Mouse (Mus musculus): Measurements from ENCODE around the gene Notch2. TPM values are rescaled to one million over a fixed set of nuclear protein-coding genes. Genes with fewer than 3 reads are reported as not detected.
A peak's percentile ranks its signal among the peaks of the same experiment; 100 is the strongest.

The Notch2 gene
- total and polyA plus RNA-seq, 2 experiments from 2014 or later, result 8.1 to 28.4 TPM

GRCm38 (mm10) chr3:98055808-98056728, 42.7 kb downstream of the Notch2 start:
- ATAC-seq, result no peak
- WGBS, result 85% methylated on average over 20 of the region's 20 CpGs
- H3K27ac ChIP-seq (ENCODE audit: low read depth, low read length), result no peak overlapping the region
- H3K4me2 ChIP-seq (ENCODE audit: low read depth), result no peak overlapping the region
- H3K36me3 ChIP-seq (ENCODE audit: insufficient read depth), result no peaks in the 10 kb centered on the region
- H3K9ac ChIP-seq, result no peak overlapping the region
- H3K27me3 ChIP-seq (ENCODE audit: insufficient read depth, low read length), result no peaks in the 10 kb centered on the region
- no peak for TF ChIP-seq CTCF (IDR thresholded peaks at IDR 0.05; ENCODE audit: low read depth)
- H3K4me3 ChIP-seq (ENCODE audit: low read depth, low read length), result no peak overlapping the region
- no peak for DNase-seq
- H3K9me3 ChIP-seq (ENCODE audit: low read length), result no peaks in the 10 kb centered on the region
- H3K4me1 ChIP-seq (ENCODE audit: insufficient read depth), result peaks cover 4% of the 10 kb centered on the region; the same call in 1 of the 2 replicates

- H3K4me3 ChIP-seq (ENCODE audit: low read depth, low read length), result no peak overlapping the region
- H3K36me3 ChIP-seq (ENCODE audit: insufficient read depth), result no peaks in the 10 kb centered on the region
- no peak overlapping the region for H3K9ac ChIP-seq
- TF ChIP-seq CTCF (IDR thresholded peaks at IDR 0.05; ENCODE audit: low read depth), result no peak
- no peak for DNase-seq
- H3K4me1 ChIP-seq (ENCODE audit: insufficient read depth), result peaks cover 11% of the 10 kb centered on the region
- H3K27ac ChIP-seq (ENCODE audit: low read depth, low read length), result no peak overlapping the region
- no peak for ATAC-seq
- H3K9me3 ChIP-seq (ENCODE audit: low read length), result no peaks in the 10 kb centered on the region
- WGBS, result 89% methylated on average over 6 of the region's 6 CpGs
- no peaks in the 10 kb centered on the region for H3K27me3 ChIP-seq (ENCODE audit: insufficient read depth, low read length)
- H3K4me2 ChIP-seq (ENCODE audit: low read depth), result no peak overlapping the region
These were observed 43.6 kb downstream of the Notch2 start for GRCm38 (mm10) chr3:98056956-98057365.

- H3K36me3 ChIP-seq (ENCODE audit: insufficient read depth), result no peaks in the 10 kb centered on the region
- no peak for TF ChIP-seq CTCF (IDR thresholded peaks at IDR 0.05; ENCODE audit: low read depth)
- H3K27ac ChIP-seq (ENCODE audit: low read depth, low read length), result no peak overlapping the region
- WGBS, result 87% methylated on average over 4 of the region's 4 CpGs
- no peaks in the 10 kb centered on the region for H3K9me3 ChIP-seq (ENCODE audit: low read length)
- no peaks in the 10 kb centered on the region for H3K27me3 ChIP-seq (ENCODE audit: insufficient read depth, low read length)
- no peak overlapping the region for H3K4me3 ChIP-seq (ENCODE audit: low read depth, low read length)
- peaks cover 30% of the 10 kb centered on the region for H3K4me1 ChIP-seq (ENCODE audit: insufficient read depth)
- no peak overlapping the region for H3K4me2 ChIP-seq (ENCODE audit: low read depth)
- ATAC-seq (no peak), DNase-seq (no peak)
- H3K9ac ChIP-seq, result no peak overlapping the region
These were observed 45.7 kb downstream of the Notch2 start for GRCm38 (mm10) chr3:98059076-98059475.

- TF ChIP-seq CTCF (IDR thresholded peaks at IDR 0.05; ENCODE audit: low read depth), result no peak
- H3K27ac ChIP-seq (ENCODE audit: low read depth, low read length), result peak overlapping the region; percentile 75
These were observed 47.8 kb downstream of the Notch2 start for GRCm38 (mm10) chr3:98060981-98061660.

GRCm38 (mm10) chr3:98061661-98062330, 48.5 kb downstream of the Notch2 start:
- peak overlapping the region; percentile 33 for H3K9ac ChIP-seq
- ATAC-seq (peak; percentile 16; the same call in 1 of the 2 replicates), DNase-seq (no peak)
- peak overlapping the region; percentile 75 for H3K27ac ChIP-seq (ENCODE audit: low read depth, low read length)
- 22% methylated on average over 13 of the region's 13 CpGs for WGBS
- no peaks in the 10 kb centered on the region for H3K36me3 ChIP-seq (ENCODE audit: insufficient read depth)
- no peak overlapping the region for H3K4me3 ChIP-seq (ENCODE audit: low read depth, low read length)
- peaks cover 37% of the 10 kb centered on the region for H3K4me1 ChIP-seq (ENCODE audit: insufficient read depth)
- TF ChIP-seq CTCF (IDR thresholded peaks at IDR 0.05; ENCODE audit: low read depth), result no peak
- no peak overlapping the region; the same call in 1 of the 2 replicates for H3K4me2 ChIP-seq (ENCODE audit: low read depth)
- H3K9me3 ChIP-seq (ENCODE audit: low read length), result no peaks in the 10 kb centered on the region
- H3K27me3 ChIP-seq (ENCODE audit: insufficient read depth, low read length), result no peaks in the 10 kb centered on the region

More at GRCm38 (mm10) chr3:98060981-98061660, 47.8 kb downstream of the Notch2 start:
- H3K4me2 ChIP-seq (ENCODE audit: low read depth), result no peak overlapping the region
- H3K4me3 ChIP-seq (ENCODE audit: low read depth, low read length), result no peak overlapping the region
- H3K9ac ChIP-seq, result peak overlapping the region; percentile 33
- WGBS, result 12% methylated on average over 7 of the region's 7 CpGs
- peaks cover 37% of the 10 kb centered on the region for H3K4me1 ChIP-seq (ENCODE audit: insufficient read depth)
- no peaks in the 10 kb centered on the region for H3K9me3 ChIP-seq (ENCODE audit: low read length)
- H3K36me3 ChIP-seq (ENCODE audit: insufficient read depth), result no peaks in the 10 kb centered on the region
- no peaks in the 10 kb centered on the region for H3K27me3 ChIP-seq (ENCODE audit: insufficient read depth, low read length)
- peak; percentile 42 for DNase-seq
- ATAC-seq, result peak; percentile 42; the same call in 1 of the 2 replicates

GRCm38 (mm10) chr3:98062591-98063185, 49.4 kb downstream of the Notch2 start:
- no peak overlapping the region for H3K9ac ChIP-seq
- DNase-seq (no peak), ATAC-seq (0 out of 2 replicates have a peak, but pooled peaks have one; percentile 12)
- H3K4me1 ChIP-seq (ENCODE audit: insufficient read depth), result peaks cover 44% of the 10 kb centered on the region
- H3K4me2 ChIP-seq (ENCODE audit: low read depth), result no peak overlapping the region
- no peaks in the 10 kb centered on the region for H3K36me3 ChIP-seq (ENCODE audit: insufficient read depth)
- H3K27me3 ChIP-seq (ENCODE audit: insufficient read depth, low read length), result no peaks in the 10 kb centered on the region
- no peaks in the 10 kb centered on the region for H3K9me3 ChIP-seq (ENCODE audit: low read length)
- WGBS, result 9% methylated on average over 1 of the region's 1 CpGs
- peak overlapping the region; percentile 75 for H3K27ac ChIP-seq (ENCODE audit: low read depth, low read length)
- H3K4me3 ChIP-seq (ENCODE audit: low read depth, low read length), result no peak overlapping the region
- TF ChIP-seq CTCF (IDR thresholded peaks at IDR 0.05; ENCODE audit: low read depth), result no peak
